Mouse (Mus musculus): ENCODE measurements around the gene P4ha1. TPM values are rescaled to one million over a fixed set of nuclear protein-coding genes. Genes with fewer than 3 reads are reported as not detected.
"Not testable (repeated sequence)": the region's sequence is repeated elsewhere in the genome, so short reads cannot be mapped to it uniquely, and the experiment has no call there.

Gene P4ha1
- polyA plus RNA-seq, 1 experiment, result 31.3 TPM

DNA sequence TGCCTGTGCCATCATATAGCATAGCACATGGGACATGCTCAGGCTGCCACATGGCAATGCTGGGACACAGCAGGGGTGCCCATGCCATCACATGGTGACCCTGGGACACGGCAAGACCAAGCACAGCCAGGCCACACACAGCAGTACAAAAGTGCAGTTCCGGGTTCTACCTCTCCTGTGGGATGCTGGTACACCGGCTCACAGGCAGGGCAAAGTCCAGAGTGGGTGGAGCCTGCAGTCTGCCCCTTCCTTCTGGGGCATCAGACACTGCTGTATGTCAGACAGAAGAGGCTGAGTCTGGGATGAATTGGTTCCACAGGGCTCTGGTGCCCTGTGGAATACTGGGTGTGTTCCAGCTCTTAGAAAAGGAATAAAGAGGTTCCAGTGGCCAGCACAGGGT lies 31.6 kb upstream of the P4ha1 start:
- Histone ChIP-seq H3K27ac (ENCODE audit: insufficient read depth, low read length) (no peak overlapping the region), H3K4me3 (ENCODE audit: insufficient read depth, low read length) (no peak overlapping the region), H3K4me1 (ENCODE audit: control insufficient read depth, insufficient read depth, low read length) (no peaks in the 10 kb centered on the region)
- no peak for TF ChIP-seq POLR2A (IDR thresholded peaks at IDR 0.05; ENCODE audit: extremely low read depth, insufficient read depth, low read length)
- TF ChIP-seq CTCF (IDR thresholded peaks at IDR 0.05; ENCODE audit: extremely low read depth, insufficient read depth, low read length), result no peak

DNA sequence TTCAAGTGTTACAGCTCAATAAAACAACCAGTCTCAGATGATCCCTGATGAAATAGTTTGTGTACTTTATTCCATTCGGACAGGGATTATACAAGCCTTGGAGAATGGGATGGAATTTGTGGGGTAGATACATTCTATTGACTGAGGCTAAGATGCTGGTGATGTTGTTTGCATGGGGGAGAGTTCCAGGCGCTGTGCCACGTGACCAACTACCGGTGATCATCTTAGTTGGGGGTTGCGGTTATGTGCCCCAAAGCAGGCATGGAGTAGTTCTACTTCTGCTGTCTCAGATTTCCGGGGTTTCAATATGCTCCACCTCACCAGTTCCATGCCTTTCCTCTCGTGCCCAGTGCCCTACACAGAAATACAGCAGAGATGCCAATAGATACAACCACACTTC lies 31.0 kb upstream of the P4ha1 start:
- TF ChIP-seq CTCF (IDR thresholded peaks at IDR 0.05; ENCODE audit: extremely low read depth, insufficient read depth, low read length), result no peak
- TF ChIP-seq POLR2A (IDR thresholded peaks at IDR 0.05; ENCODE audit: extremely low read depth, insufficient read depth, low read length), result no peak
- no peaks in the 10 kb centered on the region for H3K4me1 ChIP-seq (ENCODE audit: control insufficient read depth, insufficient read depth, low read length)
- H3K4me3 ChIP-seq (ENCODE audit: insufficient read depth, low read length), result no peak overlapping the region
- no peak overlapping the region for H3K27ac ChIP-seq (ENCODE audit: insufficient read depth, low read length)

DNA sequence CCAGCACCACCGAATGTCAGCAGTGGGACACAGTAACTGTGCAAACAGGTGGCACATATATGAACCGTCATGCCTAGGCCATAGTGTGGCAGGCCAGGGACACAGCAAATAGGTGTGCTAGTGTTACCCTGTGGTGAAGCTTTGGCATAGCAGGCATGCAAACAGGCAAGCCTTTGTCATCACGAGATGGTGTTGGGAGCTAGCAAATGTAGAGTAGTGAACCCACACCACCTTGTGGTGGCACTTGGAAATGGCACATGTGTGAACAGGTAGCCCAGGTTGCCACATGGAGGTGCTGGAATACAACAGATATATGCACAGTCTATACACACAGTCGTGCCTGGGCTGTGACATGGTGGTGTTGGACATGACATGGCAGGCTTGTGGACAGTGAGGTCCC lies 30.5 kb upstream of the P4ha1 start:
- no peak for TF ChIP-seq POLR2A (IDR thresholded peaks at IDR 0.05; ENCODE audit: extremely low read depth, insufficient read depth, low read length)
- TF ChIP-seq CTCF (IDR thresholded peaks at IDR 0.05; ENCODE audit: extremely low read depth, insufficient read depth, low read length), result peak; percentile 99
- H3K27ac ChIP-seq (ENCODE audit: insufficient read depth, low read length), result no peak overlapping the region
- H3K4me1 ChIP-seq (ENCODE audit: control insufficient read depth, insufficient read depth, low read length), result no peaks in the 10 kb centered on the region

DNA sequence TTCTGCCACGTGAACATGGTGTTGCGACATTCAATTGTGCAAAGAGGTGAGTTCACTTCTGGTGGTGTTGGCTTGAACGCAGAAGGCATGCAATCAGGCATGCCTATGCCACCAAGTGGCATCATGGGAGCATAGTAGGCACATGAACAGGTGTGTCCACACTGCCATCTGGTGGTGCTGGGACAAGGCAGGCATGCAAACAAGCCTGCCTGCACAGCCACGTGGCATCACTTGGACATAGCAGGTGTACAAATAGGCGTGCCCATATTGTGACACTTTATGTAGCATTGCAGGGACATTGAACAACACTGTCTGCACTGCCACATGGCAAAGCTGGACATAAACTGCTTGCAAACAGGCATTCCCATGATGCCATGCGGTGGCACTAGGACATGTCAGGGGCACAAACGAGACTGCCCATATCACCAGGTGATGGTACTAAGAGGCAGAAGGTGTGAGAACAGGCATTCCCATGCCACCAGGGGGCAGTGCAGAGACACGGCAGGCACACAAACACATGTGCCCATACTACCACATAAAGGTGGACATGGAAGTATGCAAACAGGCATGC lies 27.8 kb upstream of the P4ha1 start:
- Histone ChIP-seq H3K4me1 (ENCODE audit: control insufficient read depth, insufficient read depth, low read length) (no peaks in the 10 kb centered on the region), H3K4me3 (ENCODE audit: insufficient read depth, low read length) (no peak overlapping the region), H3K27ac (ENCODE audit: insufficient read depth, low read length) (no peak overlapping the region)
- TF ChIP-seq POLR2A (IDR thresholded peaks at IDR 0.05; ENCODE audit: extremely low read depth, insufficient read depth, low read length) (no peak), CTCF (IDR thresholded peaks at IDR 0.05; ENCODE audit: extremely low read depth, insufficient read depth, low read length) (peak; percentile 76)

More for the DNA sequence above, 30.5 kb upstream of the P4ha1 start:
- H3K4me3 ChIP-seq (ENCODE audit: insufficient read depth, low read length), result no peak overlapping the region

DNA sequence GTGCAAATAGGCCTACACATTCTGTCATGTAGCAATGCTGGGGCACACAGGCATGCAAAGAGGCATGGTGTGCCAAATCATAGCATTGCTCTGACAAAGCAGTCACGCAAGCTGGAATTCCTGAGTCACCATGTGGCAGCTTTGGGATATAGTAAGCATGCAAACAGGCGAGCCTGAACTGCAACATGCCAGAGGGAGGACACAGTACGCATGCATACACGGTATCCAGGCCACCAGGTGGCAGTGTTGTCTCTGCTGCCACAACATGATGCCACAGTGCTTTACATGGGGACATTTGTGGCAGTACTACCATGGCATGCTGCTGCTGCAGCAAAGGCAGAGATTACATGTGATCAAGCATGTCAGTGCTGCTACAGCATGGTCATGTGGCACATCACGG lies 26.8 kb upstream of the P4ha1 start:
- H3K4me3 ChIP-seq (ENCODE audit: insufficient read depth, low read length), result no peak overlapping the region
- no peaks in the 10 kb centered on the region for H3K4me1 ChIP-seq (ENCODE audit: control insufficient read depth, insufficient read depth, low read length)
- no peak overlapping the region for H3K27ac ChIP-seq (ENCODE audit: insufficient read depth, low read length)
- TF ChIP-seq CTCF (IDR thresholded peaks at IDR 0.05; ENCODE audit: extremely low read depth, insufficient read depth, low read length), result peak; percentile 89
- no peak for TF ChIP-seq POLR2A (IDR thresholded peaks at IDR 0.05; ENCODE audit: extremely low read depth, insufficient read depth, low read length)

DNA sequence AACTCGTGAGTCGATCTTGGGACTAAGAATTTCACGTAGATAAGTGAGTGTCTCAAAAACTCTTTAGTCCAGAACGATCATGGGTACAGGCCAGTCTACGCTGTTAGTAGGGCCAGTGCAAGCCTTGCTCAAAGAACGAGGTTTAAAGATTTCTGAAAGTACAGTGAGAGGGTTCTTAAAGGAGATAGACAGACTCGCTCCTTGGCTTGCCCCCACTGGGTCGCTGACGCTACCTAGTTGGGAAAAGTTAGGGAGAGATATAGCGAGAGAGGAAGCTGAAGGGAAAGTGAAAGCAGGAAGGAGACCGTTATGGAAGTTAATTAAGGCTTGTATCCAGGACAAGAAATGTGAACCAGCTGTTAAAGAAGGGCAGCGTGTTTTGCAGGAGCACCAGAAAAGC lies 20.4 kb upstream of the P4ha1 start:
- not testable (repeated sequence) for H3K27ac ChIP-seq (ENCODE audit: insufficient read depth, low read length); H3K4me1 ChIP-seq (ENCODE audit: control insufficient read depth, insufficient read depth, low read length); H3K4me3 ChIP-seq (ENCODE audit: insufficient read depth, low read length)

DNA sequence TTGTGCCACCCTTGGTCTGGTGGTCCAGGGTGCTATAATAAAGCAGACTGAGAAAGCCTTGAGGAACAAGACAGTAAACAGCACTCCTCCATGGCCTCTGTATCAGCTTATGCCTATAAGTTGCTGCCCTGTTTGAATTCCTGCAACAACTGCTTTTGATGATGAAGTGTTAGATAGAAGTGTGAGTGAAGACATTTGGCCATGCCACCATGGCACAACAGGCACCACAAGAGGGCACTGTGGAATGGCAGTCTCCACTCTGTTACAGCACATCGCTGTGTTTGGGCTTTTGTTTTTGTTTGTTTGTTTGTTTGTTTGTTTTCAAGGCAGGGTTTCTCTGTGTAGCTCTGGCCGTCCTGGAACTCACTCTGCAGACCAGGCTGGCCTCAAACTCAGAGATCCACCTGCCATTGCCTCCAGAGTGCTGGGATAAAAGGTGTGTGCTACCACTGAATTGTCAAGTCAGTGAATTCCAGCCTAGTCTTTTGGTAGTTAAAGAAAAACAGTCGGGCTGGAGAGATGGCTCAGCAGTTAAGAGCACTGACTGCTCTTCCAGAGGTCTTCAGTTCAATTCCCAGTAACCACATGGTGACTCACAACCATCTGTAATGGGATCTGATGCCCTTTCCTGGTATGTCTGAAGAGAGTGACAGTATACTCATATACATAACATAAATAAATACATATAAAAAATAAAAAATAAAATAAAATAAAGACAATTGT lies 13.9 kb upstream of the P4ha1 start:
- H3K4me3 ChIP-seq (ENCODE audit: insufficient read depth, low read length), result no peak overlapping the region
- H3K4me1 ChIP-seq (ENCODE audit: control insufficient read depth, insufficient read depth, low read length), result no peaks in the 10 kb centered on the region
- no peak overlapping the region for H3K27ac ChIP-seq (ENCODE audit: insufficient read depth, low read length)
- peak; percentile 85 for TF ChIP-seq CTCF (IDR thresholded peaks at IDR 0.05; ENCODE audit: extremely low read depth, insufficient read depth, low read length)
- no peak for TF ChIP-seq POLR2A (IDR thresholded peaks at IDR 0.05; ENCODE audit: extremely low read depth, insufficient read depth, low read length)

DNA sequence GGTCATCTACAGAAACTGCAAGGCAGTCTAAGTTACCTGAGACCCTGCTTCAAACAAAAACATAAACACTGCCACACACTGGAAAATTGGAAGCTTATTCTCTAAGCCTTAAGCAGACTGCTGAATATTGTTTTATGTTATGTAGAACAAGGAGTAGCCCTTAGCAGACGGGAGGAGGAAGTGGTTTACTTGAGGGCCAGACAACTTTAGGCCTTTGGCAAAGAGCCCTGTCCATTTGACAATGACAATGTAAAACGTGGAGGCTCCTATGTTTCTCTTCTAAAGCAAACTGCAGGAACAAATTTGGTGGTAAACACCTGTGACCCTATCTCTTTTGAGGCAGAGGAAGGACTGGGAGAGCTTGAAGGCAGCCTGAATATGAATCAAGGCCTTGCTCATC lies 13.0 kb upstream of the P4ha1 start:
- H3K4me3 ChIP-seq (ENCODE audit: insufficient read depth, low read length), result no peak overlapping the region

DNA sequence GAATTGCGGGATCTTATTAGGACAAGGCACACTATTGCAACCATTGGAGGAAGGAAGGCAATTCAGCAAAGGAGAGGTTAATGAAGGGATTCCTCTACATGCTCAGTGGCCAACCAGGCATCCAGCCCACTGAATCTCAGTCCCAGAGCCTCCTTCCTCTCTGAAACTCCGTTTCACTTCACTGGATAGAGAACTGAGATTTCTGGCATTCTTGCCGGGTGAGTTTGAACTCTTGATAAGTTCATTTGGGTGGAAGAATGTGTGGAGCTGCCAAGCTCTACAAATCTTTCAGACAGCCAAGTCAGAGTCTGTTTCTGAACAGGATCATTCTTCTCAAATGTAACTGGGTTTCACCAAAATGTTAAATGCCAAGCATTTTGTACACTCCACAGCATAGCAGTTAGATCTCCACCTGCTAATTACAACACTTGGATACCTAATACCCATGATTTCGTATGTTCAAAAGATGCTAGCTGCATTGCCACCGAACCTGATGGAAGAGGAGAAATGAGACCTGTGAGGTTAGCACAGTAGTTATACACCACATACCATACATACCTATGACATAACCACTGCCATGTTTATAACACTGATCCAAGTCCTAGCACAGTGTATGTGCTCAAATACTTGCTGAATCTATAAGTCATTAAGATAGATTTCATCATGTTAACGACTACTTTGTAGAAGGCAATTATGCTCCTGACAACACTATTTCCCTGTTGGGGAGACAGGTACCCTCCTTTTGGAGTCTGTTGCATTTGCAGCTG lies 12.2 kb upstream of the P4ha1 start:
- Histone ChIP-seq H3K27ac (ENCODE audit: insufficient read depth, low read length) (no peak overlapping the region), H3K4me3 (ENCODE audit: insufficient read depth, low read length) (no peak overlapping the region), H3K4me1 (ENCODE audit: control insufficient read depth, insufficient read depth, low read length) (no peaks in the 10 kb centered on the region)
- TF ChIP-seq CTCF (IDR thresholded peaks at IDR 0.05; ENCODE audit: extremely low read depth, insufficient read depth, low read length) (no peak), POLR2A (IDR thresholded peaks at IDR 0.05; ENCODE audit: extremely low read depth, insufficient read depth, low read length) (no peak)

More for the DNA sequence above, 13.0 kb upstream of the P4ha1 start:
- H3K27ac ChIP-seq (ENCODE audit: insufficient read depth, low read length), result no peak overlapping the region
- TF ChIP-seq CTCF (IDR thresholded peaks at IDR 0.05; ENCODE audit: extremely low read depth, insufficient read depth, low read length) (no peak), POLR2A (IDR thresholded peaks at IDR 0.05; ENCODE audit: extremely low read depth, insufficient read depth, low read length) (no peak)
- no peaks in the 10 kb centered on the region for H3K4me1 ChIP-seq (ENCODE audit: control insufficient read depth, insufficient read depth, low read length)

DNA sequence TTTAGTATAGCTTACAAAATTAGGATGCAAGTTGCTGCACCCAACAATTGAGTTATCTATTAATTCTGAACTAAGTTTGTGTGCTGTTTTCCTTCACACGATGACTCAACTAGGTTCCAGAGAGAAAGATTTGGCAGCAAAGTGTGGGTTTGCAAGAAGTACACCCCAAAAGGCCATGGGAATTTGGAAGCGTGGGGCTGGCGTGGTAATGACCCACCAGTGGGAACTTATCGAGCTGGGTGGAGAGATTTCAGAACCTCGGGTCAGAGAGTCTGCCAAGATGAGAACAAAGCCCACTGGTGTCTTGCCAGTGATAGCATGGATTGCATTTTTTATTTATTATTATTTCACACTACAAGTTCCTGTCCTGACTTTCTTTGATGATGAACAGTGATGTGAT lies 11.2 kb upstream of the P4ha1 start:
- Histone ChIP-seq H3K27ac (ENCODE audit: insufficient read depth, low read length) (no peak overlapping the region), H3K4me3 (ENCODE audit: insufficient read depth, low read length) (no peak overlapping the region), H3K4me1 (ENCODE audit: control insufficient read depth, insufficient read depth, low read length) (no peaks in the 10 kb centered on the region)
- TF ChIP-seq POLR2A (IDR thresholded peaks at IDR 0.05; ENCODE audit: extremely low read depth, insufficient read depth, low read length) (no peak), CTCF (IDR thresholded peaks at IDR 0.05; ENCODE audit: extremely low read depth, insufficient read depth, low read length) (no peak)

Measured in cortical plate, adult 2 months (tissue).